Mouse (Mus musculus): ENCODE results near the gene Ttn. TPM values are rescaled to one million over a fixed set of nuclear protein-coding genes. Genes with fewer than 3 reads are reported as not detected.
"Not testable (repeated sequence)": the region's sequence is repeated elsewhere in the genome, so short reads cannot be mapped to it uniquely, and the experiment has no call there.

Gene Ttn
- not detected in 2 replicates for total RNA-seq (2014; fragmentation: Nextera tagmentation)
- total RNA-seq (2017): 0.22 and 0.29 TPM in 2 replicates
- under 0.01 TPM in 1 of 2 replicates, not detected in the other for polyA plus RNA-seq (2012)

GRCm38 (mm10) chr2:76982391-76983145 lies at the start of gene Ttn:
Gene Ttn (minus strand): TSS chr2:76982547.
- DNase-seq (ENCODE audit: low spot score) (no peak), ATAC-seq (ENCODE audit: extremely low read depth, insufficient number of reproducible peaks, low FRiP score, poor library complexity, severe bottlenecking) (no peak)
- Histone ChIP-seq H3K27me3 (ENCODE audit: insufficient read depth, low read length) (no peaks in the 10 kb centered on the region), H3K36me3 (replicated peaks) (no peaks in the 10 kb centered on the region), H3K4me1 (ENCODE audit: insufficient read depth, low read depth, low read length) (no peaks in the 10 kb centered on the region), H3K4me3 (ENCODE audit: low read depth, low read length) (no peak within 1 kb of the TSS), H3K9me3 (replicated peaks) (peaks cover 37% of the 10 kb centered on the region)
- no peak for TF ChIP-seq GATA1 (IDR thresholded peaks at IDR 0.05; ENCODE audit: borderline replicate concordance, low read length)
- no peak for TF ChIP-seq CTCF (IDR thresholded peaks at IDR 0.05; ENCODE audit: low read depth, low read length)
- TF ChIP-seq GATA2 (IDR thresholded peaks at IDR 0.05; ENCODE audit: borderline replicate concordance, low read depth, low read length): no peak
- TF ChIP-seq TAL1 (conservative IDR thresholded peaks at IDR 0.05; ENCODE audit: low read depth, low read length): no peak
- no peak for TF ChIP-seq POLR2AphosphoS5 (IDR thresholded peaks at IDR 0.05; ENCODE audit: insufficient replicate concordance, low read depth, low read length)

- Histone ChIP-seq H3K9me3 (replicated peaks) (peaks cover 35% of the 10 kb centered on the region), H3K4me3 (ENCODE audit: low read depth, low read length) (no peak overlapping the region), H3K4me1 (ENCODE audit: insufficient read depth, low read depth, low read length) (no peaks in the 10 kb centered on the region), H3K27me3 (ENCODE audit: insufficient read depth, low read length) (no peaks in the 10 kb centered on the region), H3K36me3 (replicated peaks) (no peaks in the 10 kb centered on the region)
- no peak for ATAC-seq (ENCODE audit: extremely low read depth, insufficient number of reproducible peaks, low FRiP score, poor library complexity, severe bottlenecking)
- no peak for DNase-seq (ENCODE audit: low spot score)
- no peak for TF ChIP-seq CTCF (IDR thresholded peaks at IDR 0.05; ENCODE audit: low read depth, low read length)
- no peak for TF ChIP-seq GATA1 (IDR thresholded peaks at IDR 0.05; ENCODE audit: borderline replicate concordance, low read length)
Measured at GRCm38 (mm10) chr2:77020649-77021048, 38.3 kb upstream of the Ttn start.

- ATAC-seq (ENCODE audit: extremely low read depth, insufficient number of reproducible peaks, low FRiP score, poor library complexity, severe bottlenecking) (no peak), DNase-seq (ENCODE audit: low spot score) (no peak)
- peaks cover 40% of the 10 kb centered on the region for H3K9me3 ChIP-seq (replicated peaks)
- H3K36me3 ChIP-seq (replicated peaks): no peaks in the 10 kb centered on the region
- no peaks in the 10 kb centered on the region for H3K4me1 ChIP-seq (ENCODE audit: insufficient read depth, low read depth, low read length)
- no peak overlapping the region for H3K4me3 ChIP-seq (ENCODE audit: low read depth, low read length)
- TF ChIP-seq POLR2AphosphoS5 (IDR thresholded peaks at IDR 0.05; ENCODE audit: insufficient replicate concordance, low read depth, low read length) (no peak), GATA2 (IDR thresholded peaks at IDR 0.05; ENCODE audit: borderline replicate concordance, low read depth, low read length) (no peak), GATA1 (IDR thresholded peaks at IDR 0.05; ENCODE audit: borderline replicate concordance, low read length) (no peak), CTCF (IDR thresholded peaks at IDR 0.05; ENCODE audit: low read depth, low read length) (no peak), TAL1 (conservative IDR thresholded peaks at IDR 0.05; ENCODE audit: low read depth, low read length) (no peak)
- H3K27me3 ChIP-seq (ENCODE audit: insufficient read depth, low read length): no peaks in the 10 kb centered on the region
Measured at GRCm38 (mm10) chr2:77017735-77018134, 35.4 kb upstream of the Ttn start.

- H3K4me1 ChIP-seq (ENCODE audit: insufficient read depth, low read depth, low read length): not testable (repeated sequence)
- peaks cover 48% of the 10 kb centered on the region for H3K9me3 ChIP-seq (replicated peaks)
Measured at GRCm38 (mm10) chr2:77013449-77013848, 31.1 kb upstream of the Ttn start.

GRCm38 (mm10) chr2:77011981-77012380 lies 29.6 kb upstream of the Ttn start:
- Histone ChIP-seq H3K4me3 (ENCODE audit: low read depth, low read length) (no peak overlapping the region), H3K9me3 (replicated peaks) (peaks cover 51% of the 10 kb centered on the region), H3K27me3 (ENCODE audit: insufficient read depth, low read length) (no peaks in the 10 kb centered on the region), H3K4me1 (ENCODE audit: insufficient read depth, low read depth, low read length) (no peaks in the 10 kb centered on the region), H3K36me3 (replicated peaks) (no peaks in the 10 kb centered on the region)
- ATAC-seq (ENCODE audit: extremely low read depth, insufficient number of reproducible peaks, low FRiP score, poor library complexity, severe bottlenecking) (no peak), DNase-seq (ENCODE audit: low spot score) (no peak)
- no peak for TF ChIP-seq GATA2 (IDR thresholded peaks at IDR 0.05; ENCODE audit: borderline replicate concordance, low read depth, low read length)
- no peak for TF ChIP-seq POLR2AphosphoS5 (IDR thresholded peaks at IDR 0.05; ENCODE audit: insufficient replicate concordance, low read depth, low read length)
- no peak for TF ChIP-seq TAL1 (conservative IDR thresholded peaks at IDR 0.05; ENCODE audit: low read depth, low read length)
- no peak for TF ChIP-seq GATA1 (IDR thresholded peaks at IDR 0.05; ENCODE audit: borderline replicate concordance, low read length)
- TF ChIP-seq CTCF (IDR thresholded peaks at IDR 0.05; ENCODE audit: low read depth, low read length): no peak

More at GRCm38 (mm10) chr2:77013449-77013848, 31.1 kb upstream of the Ttn start:
- H3K36me3 ChIP-seq (replicated peaks); ATAC-seq (ENCODE audit: extremely low read depth, insufficient number of reproducible peaks, low FRiP score, poor library complexity, severe bottlenecking); H3K4me3 ChIP-seq (ENCODE audit: low read depth, low read length); H3K27me3 ChIP-seq (ENCODE audit: insufficient read depth, low read length); DNase-seq (ENCODE audit: low spot score): not testable (repeated sequence)

GRCm38 (mm10) chr2:77007015-77007414 lies 24.7 kb upstream of the Ttn start:
- no peak for ATAC-seq (ENCODE audit: extremely low read depth, insufficient number of reproducible peaks, low FRiP score, poor library complexity, severe bottlenecking)
- Histone ChIP-seq H3K9me3 (replicated peaks) (peaks cover 30% of the 10 kb centered on the region), H3K4me3 (ENCODE audit: low read depth, low read length) (no peak overlapping the region), H3K27me3 (ENCODE audit: insufficient read depth, low read length) (no peaks in the 10 kb centered on the region), H3K36me3 (replicated peaks) (no peaks in the 10 kb centered on the region), H3K4me1 (ENCODE audit: insufficient read depth, low read depth, low read length) (no peaks in the 10 kb centered on the region)
- TF ChIP-seq GATA1 (IDR thresholded peaks at IDR 0.05; ENCODE audit: borderline replicate concordance, low read length) (no peak), CTCF (IDR thresholded peaks at IDR 0.05; ENCODE audit: low read depth, low read length) (no peak), TAL1 (conservative IDR thresholded peaks at IDR 0.05; ENCODE audit: low read depth, low read length) (no peak), POLR2AphosphoS5 (IDR thresholded peaks at IDR 0.05; ENCODE audit: insufficient replicate concordance, low read depth, low read length) (no peak), GATA2 (IDR thresholded peaks at IDR 0.05; ENCODE audit: borderline replicate concordance, low read depth, low read length) (no peak)
- DNase-seq (ENCODE audit: low spot score): no peak
